ENCODE assay signal across 8 mouse cellular contexts in genomic region chr13:54758045-54758755, GRCm38 (mm10). TPM values are rescaled to one million over a fixed set of nuclear protein-coding genes. Genes with fewer than 3 reads are reported as not detected.
DNase-seq lines count a peak whose midpoint lies in the region; ATAC-seq lines count a peak whose summit lies in the region.

No protein-coding gene starts in this region.

- H3K4me2 ChIP-seq in embryonic facial prominence, embryonic 12.5 days (replicated peaks) = peak overlapping the region; percentile 64
- H3K4me2 ChIP-seq in midbrain, embryonic 12.5 days (replicated peaks) = peak overlapping the region; percentile 81

- peak overlapping the region; percentile 35 for H3K4me3 ChIP-seq in embryonic facial prominence, embryonic 12.5 days
- H3K4me3 ChIP-seq in limb, embryonic 10.5 days = peak overlapping the region; percentile 48
- H3K4me3 ChIP-seq in midbrain, embryonic 12.5 days = peak overlapping the region; percentile 41

- peaks cover 53% of the 10 kb centered on the region for H3K27me3 ChIP-seq in embryonic facial prominence, embryonic 12.5 days
- H3K27me3 ChIP-seq in limb, embryonic 10.5 days (ENCODE audit: low read depth, poor library complexity, severe bottlenecking) = peaks cover 83% of the 10 kb centered on the region
- peaks cover 66% of the 10 kb centered on the region for H3K27me3 ChIP-seq in midbrain, embryonic 12.5 days

- H3K4me1 ChIP-seq in embryonic facial prominence, embryonic 12.5 days = peaks cover 21% of the 10 kb centered on the region; the same call in 1 of the 2 replicates
- peaks cover 38% of the 10 kb centered on the region for H3K4me1 ChIP-seq in limb, embryonic 10.5 days
- H3K4me1 ChIP-seq in midbrain, embryonic 12.5 days = peaks cover 50% of the 10 kb centered on the region

- H3K9me3 ChIP-seq in embryonic facial prominence, embryonic 12.5 days = no peaks in the 10 kb centered on the region
- H3K9me3 ChIP-seq in limb, embryonic 10.5 days (replicated peaks) = no peaks in the 10 kb centered on the region
- H3K9me3 ChIP-seq in midbrain, embryonic 12.5 days = no peaks in the 10 kb centered on the region

- no peaks in the 10 kb centered on the region for H3K36me3 ChIP-seq in embryonic facial prominence, embryonic 12.5 days
- no peaks in the 10 kb centered on the region for H3K36me3 ChIP-seq in limb, embryonic 10.5 days
- no peaks in the 10 kb centered on the region for H3K36me3 ChIP-seq in midbrain, embryonic 12.5 days

- ATAC-seq in embryonic facial prominence, embryonic 12.5 days (ENCODE audit: insufficient number of reproducible peaks, insufficient read depth, low FRiP score, low TSS enrichment) = peak; percentile 77
- peak; percentile 77 for ATAC-seq in midbrain, embryonic 12.5 days (ENCODE audit: low FRiP score, low read depth)

- peak overlapping the region; percentile 46; the same call in 1 of the 2 replicates for H3K27ac ChIP-seq in embryonic facial prominence, embryonic 12.5 days
- no peak overlapping the region for H3K27ac ChIP-seq in limb, embryonic 10.5 days
- peak overlapping the region; percentile 88 for H3K27ac ChIP-seq in midbrain, embryonic 12.5 days (replicated peaks)

- no peak overlapping the region for H3K9ac ChIP-seq in embryonic facial prominence, embryonic 12.5 days
- H3K9ac ChIP-seq in midbrain, embryonic 12.5 days (replicated peaks) = peak overlapping the region; percentile 50; the same call in 1 of the 2 replicates

- WGBS in embryonic facial prominence, embryonic 12.5 days = under 1% methylated on average over 43 of the region's 43 CpGs
- WGBS in limb, embryonic 10.5 days = under 1% methylated on average over 43 of the region's 43 CpGs
- under 1% methylated on average over 43 of the region's 43 CpGs for WGBS in midbrain, embryonic 12.5 days

- peak; percentile 50 for DNase-seq in 3134 (ENCODE audit: extremely low read depth, insufficient read length, low spot score)
- DNase-seq in adrenal gland, postnatal 36 days = peak; percentile 84 to 86
- peak; percentile 68 to 71 for DNase-seq in heart, adult 18-20 months
- DNase-seq in kidney, adult 11 months = peak; percentile 59
- peak; percentile 92 for DNase-seq in limb, embryonic 10.5 days (ENCODE audit: low spot score)
- peak; percentile 94 for DNase-seq in right cerebral cortex, postnatal 4 days

RNA-seq across cellular contexts. Expression of gene Sncb, which starts 8.2 kb away (rescaled TPM):
- 1 to 10 TPM; 1.1 to 1.9 TPM for total RNA-seq in adrenal gland, postnatal 36 days (2021)
- 0.27 and 0.37 TPM in 2 replicates for polyA plus RNA-seq in embryonic facial prominence, embryonic 12.5 days (2016; fragmentation: Nextera tagmentation; extraction: Ambion mirVana)
- total RNA-seq in heart, adult 18-20 months (2021) = not detected
- polyA plus RNA-seq in limb, embryonic 10.5 days (2016; fragmentation: Nextera tagmentation; extraction: Ambion mirVana) = not detected in 2 replicates
- 1.4 and 2.2 TPM in 2 replicates for polyA plus RNA-seq in midbrain, embryonic 12.5 days (2016; fragmentation: Nextera tagmentation; extraction: Ambion mirVana)

RNA-seq across cellular contexts. Expression of gene Gprin1, which starts 8.5 kb away (rescaled TPM):
- 1 to 10 TPM; 2.9 to 3.1 TPM for total RNA-seq in adrenal gland, postnatal 36 days (2021)
- polyA plus RNA-seq in embryonic facial prominence, embryonic 12.5 days (2016; fragmentation: Nextera tagmentation; extraction: Ambion mirVana) = 2.1 and 4.2 TPM in 2 replicates
- not detected for total RNA-seq in heart, adult 18-20 months (2021)
- 0.24 and 0.54 TPM in 2 replicates for polyA plus RNA-seq in limb, embryonic 10.5 days (2016; fragmentation: Nextera tagmentation; extraction: Ambion mirVana)
- polyA plus RNA-seq in midbrain, embryonic 12.5 days (2016; fragmentation: Nextera tagmentation; extraction: Ambion mirVana) = 12.6 and 16.7 TPM in 2 replicates

RNA-seq across cellular contexts. Expression of gene Eif4e1b, which starts 25.6 kb away (rescaled TPM):
- not detected for total RNA-seq in adrenal gland, postnatal 36 days (2021)
- polyA plus RNA-seq in embryonic facial prominence, embryonic 12.5 days (2016; fragmentation: Nextera tagmentation; extraction: Ambion mirVana) = not detected in 2 replicates
- not detected for total RNA-seq in heart, adult 18-20 months (2021)
- not detected in 2 replicates for polyA plus RNA-seq in limb, embryonic 10.5 days (2016; fragmentation: Nextera tagmentation; extraction: Ambion mirVana)
- not detected in 2 replicates for polyA plus RNA-seq in midbrain, embryonic 12.5 days (2016; fragmentation: Nextera tagmentation; extraction: Ambion mirVana)

RNA-seq across cellular contexts. Expression of gene Tspan17, which starts 31.0 kb away (rescaled TPM):
- 10 to 100 TPM; 24.0 to 33.4 TPM for total RNA-seq in adrenal gland, postnatal 36 days (2021)
- polyA plus RNA-seq in embryonic facial prominence, embryonic 12.5 days (2016; fragmentation: Nextera tagmentation; extraction: Ambion mirVana) = 9.9 and 13.2 TPM in 2 replicates
- 10 to 100 TPM; 17.7 to 22.0 TPM for total RNA-seq in heart, adult 18-20 months (2021)
- polyA plus RNA-seq in limb, embryonic 10.5 days (2016; fragmentation: Nextera tagmentation; extraction: Ambion mirVana) = 2.0 and 3.3 TPM in 2 replicates
- polyA plus RNA-seq in midbrain, embryonic 12.5 days (2016; fragmentation: Nextera tagmentation; extraction: Ambion mirVana) = 25.7 and 28.2 TPM in 2 replicates

RNA-seq across cellular contexts. Expression of gene Cdhr2, which starts 56.9 kb away (rescaled TPM):
- not detected for total RNA-seq in adrenal gland, postnatal 36 days (2021)
- polyA plus RNA-seq in embryonic facial prominence, embryonic 12.5 days (2016; fragmentation: Nextera tagmentation; extraction: Ambion mirVana) = 0.05 and 0.06 TPM in 2 replicates
- not detected for total RNA-seq in heart, adult 18-20 months (2021)
- polyA plus RNA-seq in limb, embryonic 10.5 days (2016; fragmentation: Nextera tagmentation; extraction: Ambion mirVana) = 0.04 TPM in 1 of 2 replicates, not detected in the other
- 0.04 and 0.10 TPM in 2 replicates for polyA plus RNA-seq in midbrain, embryonic 12.5 days (2016; fragmentation: Nextera tagmentation; extraction: Ambion mirVana)
